Mouse (Mus musculus) limb, embryonic 11.5 days (tissue): Measurements from ENCODE around the gene Acot9. TPM values are rescaled to one million over a fixed set of nuclear protein-coding genes. Genes with fewer than 3 reads are reported as not detected.

Experiments
- ATAC-seq: fragments of 200-750 bp; cut with Nextera tagmentation; 2 replicates; pipeline ENCODE4 v1.8.0; 2017; ENCODE audit warnings: low read depth; ENCODE audit not compliant: insufficient number of reproducible peaks, low FRiP score, low TSS enrichment
- DNase-seq: peaks from one replicate; pipeline ENCODE4 v3.0.0-alpha.2; 2015; ENCODE audit warnings: low spot score
- H3K27ac ChIP-seq: fragments of 300-500 bp; sonication (generic); replicated peaks from 2 replicates; pipeline ENCODE4 v1.5.1; 2014; ENCODE audit warnings: low read depth, mild to moderate bottlenecking, low read length
- H3K27me3 ChIP-seq: fragments of 300-500 bp; sonication (generic); 2 replicates; pipeline ENCODE4 v1.6.1; 2014; ENCODE audit warnings: mild to moderate bottlenecking, low read length, mixed read lengths; ENCODE audit not compliant: control insufficient read depth, insufficient read depth
- H3K36me3 ChIP-seq: fragments of 300-500 bp; sonication (generic); 2 replicates; pipeline ENCODE4 v1.6.1; 2014; ENCODE audit warnings: mild to moderate bottlenecking, low read length, moderate library complexity, mixed read lengths; ENCODE audit not compliant: control insufficient read depth, insufficient read depth
- H3K4me1 ChIP-seq: fragments of 300-500 bp; sonication (generic); 2 replicates; pipeline ENCODE4 v1.6.1; 2014; ENCODE audit warnings: low read length, mixed read lengths; ENCODE audit not compliant: control insufficient read depth, insufficient read depth
- H3K4me2 ChIP-seq: fragments of 300-500 bp; sonication (generic); 2 replicates; pipeline ENCODE4 v1.6.1; 2014; ENCODE audit warnings: low read depth, mild to moderate bottlenecking, moderate library complexity; ENCODE audit not compliant: severe bottlenecking
- H3K4me3 ChIP-seq: fragments of 300-500 bp; sonication (generic); 2 replicates; pipeline ENCODE4 v1.5.1; 2014; ENCODE audit warnings: low read depth, low read length
- H3K9ac ChIP-seq: fragments of 300-500 bp; sonication (generic); 2 replicates; pipeline ENCODE4 v1.6.1; 2014; ENCODE audit warnings: mild to moderate bottlenecking, low read length
- H3K9me3 ChIP-seq: fragments of 300-500 bp; sonication (generic); 2 replicates; pipeline ENCODE4 v1.6.1; 2016; ENCODE audit warnings: low read length; ENCODE audit not compliant: control insufficient read depth
- WGBS: fragments of 180-500 bp; shearing (Covaris S2); extraction: QIAGEN DNeasy Blood & Tissue Kit; methylation state at CpG from one replicate; pipeline ENCODE4 v1.1.7; 2014; 5-methylcytosine and 5-hydroxymethylcytosine counted together
- polyA plus RNA-seq: library from polyadenylated mRNA; unstranded; fragments of >200 nt; fragmentation: Nextera tagmentation; extraction: Ambion mirVana; gene quantifications from 2 replicates; pipeline ENCODE4 v1.2.1, GENCODE M21; 2014

Acot9 gene
- polyA plus RNA-seq, 1 experiment from 2014 or later: 22.7 TPM

GRCm38 (mm10) chrX:155280427-155281044, 18.3 kb downstream of the Acot9 start:
- 40% methylated on average over 1 of the region's 1 CpGs for WGBS
- H3K4me1 ChIP-seq: no peaks in the 10 kb centered on the region
- no peaks in the 10 kb centered on the region for H3K36me3 ChIP-seq
- no peak overlapping the region for H3K27ac ChIP-seq
- H3K9ac ChIP-seq: no peak overlapping the region
- no peak overlapping the region for H3K4me2 ChIP-seq
- ATAC-seq (no peak), DNase-seq (no peak)
- no peaks in the 10 kb centered on the region for H3K9me3 ChIP-seq
- no peak overlapping the region for H3K4me3 ChIP-seq
- H3K27me3 ChIP-seq: no peaks in the 10 kb centered on the region

GRCm38 (mm10) chrX:155306390-155306789, 44.1 kb downstream of the Acot9 start:
- ATAC-seq (no peak), DNase-seq (no peak)
- no peaks in the 10 kb centered on the region for H3K36me3 ChIP-seq
- no peaks in the 10 kb centered on the region for H3K9me3 ChIP-seq
- H3K4me3 ChIP-seq: no peak overlapping the region
- no peak overlapping the region for H3K9ac ChIP-seq
- H3K4me1 ChIP-seq: no peaks in the 10 kb centered on the region
- H3K4me2 ChIP-seq: no peak overlapping the region
- WGBS: 96% methylated on average over 2 of the region's 2 CpGs
- no peak overlapping the region for H3K27ac ChIP-seq
- H3K27me3 ChIP-seq: no peaks in the 10 kb centered on the region

DNA sequence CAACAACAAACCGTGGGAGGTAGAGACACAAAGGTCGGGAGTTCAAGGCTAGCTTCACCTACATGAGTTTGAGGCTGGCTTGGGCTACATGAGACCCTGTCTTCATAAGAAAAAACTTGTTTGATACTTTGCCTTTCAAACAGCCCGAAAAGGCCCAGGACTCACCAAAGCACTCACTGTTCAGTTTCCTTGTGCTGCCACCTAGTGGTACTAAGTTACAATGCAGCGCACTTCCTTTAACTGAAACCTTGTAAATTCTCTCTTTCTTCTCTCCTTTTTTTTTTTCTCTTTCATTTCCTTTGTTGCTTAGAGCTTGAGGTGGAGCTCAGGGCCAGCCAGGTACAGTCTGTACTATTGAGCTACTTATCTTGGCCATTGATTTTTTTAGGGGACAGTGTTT, 55.8 kb downstream of the Acot9 start:
- ATAC-seq: no peak
- Histone ChIP-seq H3K27me3 (no peaks in the 10 kb centered on the region), H3K27ac (no peak overlapping the region), H3K9ac (no peak overlapping the region), H3K9me3 (no peaks in the 10 kb centered on the region), H3K4me2 (no peak overlapping the region), H3K4me1 (no peaks in the 10 kb centered on the region), H3K36me3 (no peaks in the 10 kb centered on the region), H3K4me3 (no peak overlapping the region)
- peak; percentile 49 for DNase-seq
- WGBS: 38% methylated on average over 4 of the region's 4 CpGs

GRCm38 (mm10) chrX:155337567-155337904, 75.3 kb downstream of the Acot9 start:
- DNase-seq: no peak
- Histone ChIP-seq H3K4me3 (peak overlapping the region; percentile 48), H3K36me3 (no peaks in the 10 kb centered on the region), H3K9ac (peak overlapping the region; percentile 49), H3K27me3 (no peaks in the 10 kb centered on the region), H3K4me1 (no peaks in the 10 kb centered on the region), H3K27ac (no peak overlapping the region), H3K9me3 (no peaks in the 10 kb centered on the region), H3K4me2 (peak overlapping the region; percentile 28)
- 31% methylated on average over 7 of the region's 7 CpGs for WGBS
- ATAC-seq: no peak

GRCm38 (mm10) chrX:155337905-155338721, 75.9 kb downstream of the Acot9 start:
- DNase-seq: peak; percentile 85
- WGBS: 19% methylated on average over 49 of the region's 49 CpGs
- peak; percentile 95 for ATAC-seq
- Histone ChIP-seq H3K4me3 (peak overlapping the region; percentile 48), H3K4me1 (no peaks in the 10 kb centered on the region), H3K27me3 (no peaks in the 10 kb centered on the region), H3K27ac (0 out of 2 replicates have a peak overlapping the region, but pooled peaks have one; percentile 58), H3K4me2 (peak overlapping the region; percentile 28; the same call in 1 of the 2 replicates), H3K9ac (peak overlapping the region; percentile 49), H3K36me3 (no peaks in the 10 kb centered on the region), H3K9me3 (no peaks in the 10 kb centered on the region)

DNA sequence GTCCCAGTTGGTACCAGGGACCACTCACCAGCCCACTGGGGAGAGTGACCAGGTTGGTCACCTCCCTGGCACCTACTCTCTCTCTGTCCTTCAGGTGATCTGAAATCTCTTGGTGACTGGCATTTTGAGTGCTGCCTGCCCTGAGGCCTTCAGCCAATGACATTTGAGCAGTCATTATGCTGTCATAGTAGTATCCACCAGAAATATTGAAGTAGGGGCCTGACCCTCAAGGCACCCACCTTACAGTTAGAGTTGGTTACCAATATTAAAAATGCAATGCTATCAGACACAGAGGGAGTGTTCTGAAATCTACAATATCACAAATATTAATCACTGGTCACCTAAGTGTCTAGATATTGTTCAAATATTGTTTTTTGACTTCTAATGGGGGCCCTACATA, 78.4 kb downstream of the Acot9 start, which contains the start of gene Prdx4:
TSS of gene Prdx4 (minus strand) at position 101 of the 400 bp plus-strand sequence.
- H3K9me3 ChIP-seq: no peaks in the 10 kb centered on the region
- H3K4me2 ChIP-seq: no peak within 1 kb of the TSS
- H3K36me3 ChIP-seq: no peaks in the 10 kb centered on the region
- no peak within 1 kb of the TSS for H3K4me3 ChIP-seq
- DNase-seq (no peak), ATAC-seq (no peak)
- H3K4me1 ChIP-seq: no peaks in the 10 kb centered on the region
- H3K9ac ChIP-seq: no peak within 1 kb of the TSS
- H3K27me3 ChIP-seq: no peaks in the 10 kb centered on the region
- no peak within 1 kb of the TSS for H3K27ac ChIP-seq

GRCm38 (mm10) chrX:155346249-155346648, 84.0 kb downstream of the Acot9 start:
- WGBS: 87% methylated on average over 2 of the region's 2 CpGs
- H3K4me1 ChIP-seq: no peaks in the 10 kb centered on the region
- ATAC-seq: no peak

More at GRCm38 (mm10) chrX:155346249-155346648, 84.0 kb downstream of the Acot9 start:
- no peaks in the 10 kb centered on the region for H3K36me3 ChIP-seq
- no peak overlapping the region for H3K9ac ChIP-seq
- no peak overlapping the region for H3K27ac ChIP-seq
- H3K27me3 ChIP-seq: no peaks in the 10 kb centered on the region
- H3K4me3 ChIP-seq: no peak overlapping the region
- no peaks in the 10 kb centered on the region for H3K9me3 ChIP-seq
- no peak overlapping the region for H3K4me2 ChIP-seq
- no peak for DNase-seq
